Mouse (Mus musculus) neural tube, embryonic 12.5 days (tissue): ENCODE data around the gene Atg4b. TPM values are rescaled to one million over a fixed set of nuclear protein-coding genes. Genes with fewer than 3 reads are reported as not detected.

Experiments
- ATAC-seq: fragments of 200-750 bp; cut with Nextera tagmentation; 2 replicates; pipeline ENCODE4 v1.8.0; 2017; ENCODE audit warnings: low read depth, mild to moderate bottlenecking, moderate TSS enrichment, moderate library complexity; ENCODE audit not compliant: low FRiP score
- H3K27ac ChIP-seq: fragments of 300-500 bp; sonication (generic); 2 replicates; pipeline ENCODE4 v1.5.1; 2016
- H3K27me3 ChIP-seq: fragments of 300-500 bp; sonication (generic); replicated peaks from 2 replicates; pipeline ENCODE4 v1.6.1; 2016; ENCODE audit warnings: mild to moderate bottlenecking
- H3K36me3 ChIP-seq: fragments of 300-500 bp; sonication (generic); 2 replicates; pipeline ENCODE4 v1.6.1; 2016; ENCODE audit warnings: mild to moderate bottlenecking
- H3K4me1 ChIP-seq: fragments of 300-500 bp; sonication (generic); 2 replicates; pipeline ENCODE4 v1.6.1; 2016
- H3K4me2 ChIP-seq: fragments of 300-500 bp; sonication (generic); replicated peaks from 2 replicates; pipeline ENCODE4 v1.6.1; 2016; ENCODE audit warnings: mild to moderate bottlenecking
- H3K4me3 ChIP-seq: fragments of 300-500 bp; sonication (generic); 2 replicates; pipeline ENCODE4 v1.5.1; 2016
- H3K9ac ChIP-seq: fragments of 300-500 bp; sonication (generic); 2 replicates; pipeline ENCODE4 v1.6.1; 2016; ENCODE audit warnings: mild to moderate bottlenecking
- H3K9me3 ChIP-seq: fragments of 300-500 bp; sonication (generic); 2 replicates; pipeline ENCODE4 v1.6.1; 2016; ENCODE audit warnings: mild to moderate bottlenecking
- WGBS: fragments of 180-500 bp; shearing (Covaris S2); methylation state at CpG from one replicate; pipeline ENCODE4 v1.1.7; 2016; 5-methylcytosine and 5-hydroxymethylcytosine counted together
- polyA plus RNA-seq: library from polyadenylated mRNA; unstranded; fragments of >200 nt; fragmentation: Nextera tagmentation; extraction: Ambion mirVana; gene quantifications from 2 replicates; pipeline ENCODE4 v1.2.1, GENCODE M21; 2016

Atg4b gene
- polyA plus RNA-seq, 1 experiment from 2014 or later, result 116 TPM

DNA sequence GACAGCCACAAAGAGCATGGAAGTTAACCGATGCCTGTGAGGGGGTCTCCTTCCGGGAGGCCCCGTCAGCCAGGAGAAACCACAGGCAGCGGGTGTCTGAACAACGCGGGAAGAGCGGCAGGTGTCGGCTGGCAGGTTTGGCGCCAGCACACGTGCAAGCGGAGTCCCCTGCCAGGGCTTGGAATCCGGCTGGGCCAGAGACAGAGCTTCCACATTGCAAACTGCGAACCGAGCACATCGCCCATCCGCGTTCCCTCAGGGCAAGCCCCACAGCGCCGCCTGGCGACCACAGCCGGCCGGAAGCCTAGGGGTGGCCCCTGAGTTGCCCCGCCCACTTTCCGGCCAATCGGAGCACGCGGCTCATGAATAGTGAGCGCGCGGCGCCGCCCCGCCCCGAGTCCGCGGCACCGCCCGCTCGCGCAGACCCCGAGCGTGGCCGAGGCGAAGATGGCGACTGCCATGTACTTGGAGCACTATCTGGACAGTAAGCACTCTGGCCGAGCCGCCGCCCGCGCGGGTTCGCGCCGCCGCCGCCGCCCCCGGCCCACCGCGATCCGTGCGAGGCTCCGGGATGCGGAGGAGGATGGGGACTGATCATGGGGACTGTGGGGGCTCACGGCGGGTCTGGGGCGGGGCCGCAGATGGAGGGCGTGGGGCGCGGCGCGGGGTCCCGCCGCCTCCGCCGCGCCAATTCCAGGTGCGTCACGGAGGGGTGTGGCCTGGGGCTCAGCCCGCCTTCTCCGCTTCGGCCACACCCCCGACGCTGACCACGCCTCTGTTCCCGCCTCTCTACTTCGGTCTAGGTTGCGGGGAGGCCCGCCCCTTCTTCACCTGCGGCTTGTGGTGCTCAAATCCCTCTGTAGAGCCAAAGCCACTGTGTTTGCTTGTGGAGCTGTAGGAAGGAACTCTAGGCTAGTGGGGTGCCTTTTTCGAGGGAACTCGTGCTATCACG is 52.5 kb downstream of the Atg4b start, which contains the start of gene Ing5:
Ing5 (plus strand) TSS at position 410 of the 952 bp plus-strand sequence.
- H3K9ac ChIP-seq, result peak within 1 kb of the TSS; percentile 84
- peak within 1 kb of the TSS; percentile 83 for H3K4me2 ChIP-seq
- WGBS, result under 1% methylated on average over 91 of the region's 94 CpGs
- H3K4me1 ChIP-seq, result peaks cover 19% of the 10 kb centered on the region
- H3K36me3 ChIP-seq, result peaks cover 34% of the 10 kb centered on the region
- no peaks in the 10 kb centered on the region for H3K27me3 ChIP-seq
- peak within 1 kb of the TSS; percentile 83 for H3K4me3 ChIP-seq
- ATAC-seq, result peak; percentile 97
- H3K9me3 ChIP-seq, result no peaks in the 10 kb centered on the region
- peak within 1 kb of the TSS; percentile 92 for H3K27ac ChIP-seq

DNA sequence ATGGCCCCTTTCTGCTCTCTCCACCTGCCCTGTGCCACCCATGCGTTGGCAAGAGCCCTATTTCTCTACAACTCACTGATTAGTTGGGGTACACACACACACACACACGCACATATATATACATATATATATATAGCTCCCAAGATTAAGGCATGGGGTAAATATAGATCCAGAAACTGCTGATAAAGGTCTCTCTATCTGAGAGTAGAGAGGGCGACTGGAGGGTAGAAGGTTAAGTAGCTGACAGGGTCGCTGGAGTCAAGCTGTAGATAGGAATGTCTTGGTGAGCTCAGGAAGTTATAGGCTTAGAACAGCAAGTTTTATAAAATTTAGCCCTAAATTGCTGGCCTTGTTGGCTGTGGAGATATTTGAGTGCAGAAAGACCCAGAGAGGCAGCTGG is 53.5 kb downstream of the Atg4b start:
- H3K4me1 ChIP-seq, result peaks cover 19% of the 10 kb centered on the region
- peak overlapping the region; percentile 83 for H3K4me2 ChIP-seq
- 68% methylated on average over 4 of the region's 4 CpGs for WGBS
- no peaks in the 10 kb centered on the region for H3K27me3 ChIP-seq
- no peak for ATAC-seq
- H3K9me3 ChIP-seq, result no peaks in the 10 kb centered on the region
- no peak overlapping the region for H3K27ac ChIP-seq
- peak overlapping the region; percentile 83; the same call in 1 of the 2 replicates for H3K4me3 ChIP-seq
- H3K36me3 ChIP-seq, result peaks cover 31% of the 10 kb centered on the region
- no peak overlapping the region for H3K9ac ChIP-seq

DNA sequence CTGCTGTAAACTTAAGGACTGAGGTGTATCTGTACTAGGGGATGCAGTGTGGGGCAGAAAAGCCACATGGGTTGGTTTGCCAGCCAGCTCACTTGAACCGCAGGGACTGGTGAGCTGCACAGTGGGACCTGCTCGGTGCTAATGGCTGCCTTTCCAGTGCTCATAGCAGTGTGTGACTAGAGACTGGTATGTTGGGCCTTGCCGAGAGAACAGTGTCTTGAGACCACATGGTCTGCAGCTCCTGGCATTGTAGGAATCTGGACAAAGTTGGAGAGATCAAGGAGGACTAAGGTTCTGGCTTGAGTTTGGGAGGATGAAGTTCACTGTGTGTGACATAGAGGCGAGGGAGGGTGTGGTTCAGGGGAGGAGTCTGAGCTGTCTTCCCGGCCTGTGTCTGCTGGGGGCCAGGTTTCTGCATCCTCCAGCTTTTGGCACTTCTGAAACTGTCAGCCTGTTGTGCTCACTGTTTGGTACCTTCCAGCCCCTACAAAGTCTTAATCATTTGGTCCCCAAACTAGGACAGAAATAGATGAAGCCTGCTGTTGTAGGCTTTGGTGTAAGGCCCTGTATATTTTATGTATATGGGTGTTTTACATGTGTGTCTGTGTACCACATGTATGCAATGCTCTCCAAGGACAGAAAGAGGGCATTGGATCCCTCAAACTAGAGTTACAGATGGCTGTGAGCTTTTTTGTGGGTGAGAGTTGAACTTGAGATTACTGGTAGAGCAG is 54.1 kb downstream of the Atg4b start:
- H3K27ac ChIP-seq, result no peak overlapping the region
- 79% methylated on average over 5 of the region's 5 CpGs for WGBS
- no peak for ATAC-seq
- H3K9me3 ChIP-seq, result no peaks in the 10 kb centered on the region
- peak overlapping the region; percentile 83 for H3K4me2 ChIP-seq
- no peaks in the 10 kb centered on the region for H3K27me3 ChIP-seq
- H3K4me1 ChIP-seq, result peaks cover 19% of the 10 kb centered on the region
- H3K36me3 ChIP-seq, result peaks cover 34% of the 10 kb centered on the region
- no peak overlapping the region for H3K9ac ChIP-seq
- H3K4me3 ChIP-seq, result no peak overlapping the region

GRCm38 (mm10) chr1:93808871-93809270 is 57.6 kb downstream of the Atg4b start:
- no peaks in the 10 kb centered on the region for H3K27me3 ChIP-seq
- H3K36me3 ChIP-seq, result peaks cover 64% of the 10 kb centered on the region
- H3K4me3 ChIP-seq, result no peak overlapping the region
- ATAC-seq, result no peak
- H3K9ac ChIP-seq, result no peak overlapping the region
- peaks cover 7% of the 10 kb centered on the region for H3K4me1 ChIP-seq
- H3K9me3 ChIP-seq, result no peaks in the 10 kb centered on the region
- 93% methylated on average over 4 of the region's 4 CpGs for WGBS
- no peak overlapping the region for H3K4me2 ChIP-seq
- H3K27ac ChIP-seq, result no peak overlapping the region

- no peaks in the 10 kb centered on the region for H3K27me3 ChIP-seq
- H3K36me3 ChIP-seq, result peaks cover 76% of the 10 kb centered on the region
- ATAC-seq, result no peak
- no peaks in the 10 kb centered on the region; the same call in 1 of the 2 replicates for H3K4me1 ChIP-seq
- H3K9me3 ChIP-seq, result no peaks in the 10 kb centered on the region
- WGBS, result 98% methylated on average over 3 of the region's 3 CpGs
- no peak overlapping the region for H3K9ac ChIP-seq
- H3K27ac ChIP-seq, result no peak overlapping the region
- no peak overlapping the region for H3K4me3 ChIP-seq
- no peak overlapping the region for H3K4me2 ChIP-seq
These were observed 58.7 kb downstream of the Atg4b start for GRCm38 (mm10) chr1:93810011-93810410.

- no peak overlapping the region for H3K9ac ChIP-seq
- no peak for ATAC-seq
- WGBS, result 95% methylated on average over 8 of the region's 8 CpGs
- no peak overlapping the region for H3K27ac ChIP-seq
- H3K36me3 ChIP-seq, result peaks cover 85% of the 10 kb centered on the region
- no peak overlapping the region for H3K4me3 ChIP-seq
- H3K27me3 ChIP-seq, result no peaks in the 10 kb centered on the region
- no peak overlapping the region for H3K4me2 ChIP-seq
- no peaks in the 10 kb centered on the region for H3K9me3 ChIP-seq
- no peaks in the 10 kb centered on the region for H3K4me1 ChIP-seq
These were observed 60.3 kb downstream of the Atg4b start for GRCm38 (mm10) chr1:93811495-93812039.

DNA sequence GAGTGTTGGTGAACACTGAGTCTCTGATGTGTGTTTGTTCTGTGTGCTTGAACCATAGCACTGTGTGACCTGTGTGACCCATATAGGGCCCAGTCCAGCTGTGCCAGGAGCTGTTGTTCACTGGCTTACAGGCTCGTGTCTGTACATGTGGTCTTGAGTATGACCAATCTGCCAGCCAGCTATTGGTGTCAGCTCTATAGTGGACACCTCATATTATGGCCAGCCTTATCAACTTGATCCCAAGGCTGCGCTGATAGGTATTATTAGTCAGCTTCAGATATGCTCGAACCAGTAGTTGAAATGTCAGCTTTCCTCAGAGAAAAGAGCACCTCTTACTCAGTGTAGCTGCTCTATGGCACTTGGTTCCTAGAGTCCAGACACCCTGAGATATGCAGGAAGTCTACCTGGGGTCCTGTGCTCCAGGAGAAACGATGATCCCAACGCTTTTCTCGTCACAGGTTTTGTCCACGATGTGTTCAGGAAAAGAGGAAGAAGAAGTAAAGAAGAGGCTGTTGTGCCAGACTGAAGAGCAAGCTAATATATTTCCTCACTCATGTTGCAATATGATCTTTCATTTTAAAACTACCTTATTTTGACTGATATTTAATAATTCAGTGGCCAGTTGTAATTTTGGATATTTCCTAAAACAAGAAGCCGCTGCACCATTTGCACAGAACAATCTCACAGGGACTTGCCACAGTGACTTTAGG is 66.7 kb downstream of the Atg4b start:
- H3K4me3 ChIP-seq, result no peak overlapping the region
- no peaks in the 10 kb centered on the region for H3K9me3 ChIP-seq
- H3K36me3 ChIP-seq, result peaks cover 73% of the 10 kb centered on the region
- H3K27me3 ChIP-seq, result no peaks in the 10 kb centered on the region
- H3K27ac ChIP-seq, result no peak overlapping the region
- WGBS, result 94% methylated on average over 8 of the region's 8 CpGs
- H3K9ac ChIP-seq, result no peak overlapping the region
- H3K4me1 ChIP-seq, result no peaks in the 10 kb centered on the region
- no peak for ATAC-seq
- no peak overlapping the region for H3K4me2 ChIP-seq

DNA sequence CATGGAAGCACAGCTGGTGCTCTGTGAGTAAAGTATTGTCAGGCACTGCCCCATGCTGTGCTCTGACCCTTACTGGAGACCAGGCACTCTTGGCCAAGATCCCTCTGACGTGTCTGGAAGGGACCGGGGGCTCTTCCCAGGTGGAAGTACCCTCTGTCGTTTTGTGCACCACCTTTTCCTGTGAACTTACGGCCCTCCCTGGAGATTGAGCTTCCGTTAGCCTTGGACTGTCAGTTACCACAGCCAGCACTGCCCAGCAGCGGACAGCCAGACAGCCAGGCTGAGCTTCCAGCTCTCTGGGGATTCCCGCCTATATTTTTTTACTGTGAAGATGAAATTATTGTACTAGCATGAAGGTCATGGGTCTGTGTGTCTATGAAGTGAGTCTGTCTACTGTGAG is 67.4 kb downstream of the Atg4b start:
- H3K27me3 ChIP-seq, result no peaks in the 10 kb centered on the region
- H3K9ac ChIP-seq, result no peak overlapping the region
- H3K27ac ChIP-seq, result no peak overlapping the region
- H3K36me3 ChIP-seq, result peaks cover 66% of the 10 kb centered on the region
- WGBS, result 82% methylated on average over 7 of the region's 7 CpGs
- H3K9me3 ChIP-seq, result no peaks in the 10 kb centered on the region
- no peak overlapping the region for H3K4me3 ChIP-seq
- H3K4me1 ChIP-seq, result no peaks in the 10 kb centered on the region
- no peak for ATAC-seq
- no peak overlapping the region for H3K4me2 ChIP-seq

GRCm38 (mm10) chr1:93823796-93824495 is 72.6 kb downstream of the Atg4b start:
- ATAC-seq, result no peak
- H3K4me1 ChIP-seq, result peaks cover 11% of the 10 kb centered on the region
- no peak overlapping the region for H3K4me3 ChIP-seq
- no peak overlapping the region; the same call in 1 of the 2 replicates for H3K4me2 ChIP-seq
- H3K27ac ChIP-seq, result 0 out of 2 replicates have a peak overlapping the region, but pooled peaks have one; percentile 89
- WGBS, result 81% methylated on average over 3 of the region's 3 CpGs
- no peaks in the 10 kb centered on the region for H3K27me3 ChIP-seq
- peaks cover 15% of the 10 kb centered on the region for H3K36me3 ChIP-seq
- H3K9me3 ChIP-seq, result no peaks in the 10 kb centered on the region
- H3K9ac ChIP-seq, result no peak overlapping the region

DNA sequence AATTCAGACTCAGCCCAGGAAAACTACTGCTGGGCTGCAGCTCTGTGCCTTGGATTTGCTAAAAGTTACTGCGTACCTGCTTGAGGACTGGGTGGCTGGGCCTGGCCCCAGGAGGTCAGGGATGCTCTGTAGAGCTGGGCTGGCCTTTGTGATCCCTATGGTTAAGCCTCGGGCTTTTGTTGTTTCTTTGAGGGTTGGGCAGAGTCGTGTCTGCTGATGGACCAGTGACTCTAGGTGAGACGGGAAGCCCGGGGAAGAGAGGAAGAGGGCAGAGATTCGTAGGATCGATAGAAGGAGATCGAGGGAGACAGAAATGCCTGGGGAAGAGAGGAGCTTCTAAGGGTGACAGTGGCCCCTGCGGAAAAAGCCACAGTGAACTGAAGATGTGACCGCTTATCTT is 73.3 kb downstream of the Atg4b start, which contains the start of gene D2hgdh:
D2hgdh (plus strand) TSS at position 301 of the 400 bp plus-strand sequence.
- Histone ChIP-seq H3K4me3 (peak within 1 kb of the TSS; percentile 52), H3K4me2 (peak within 1 kb of the TSS; percentile 80), H3K27ac (peak within 1 kb of the TSS; percentile 89), H3K36me3 (peaks cover 8% of the 10 kb centered on the region), H3K27me3 (no peaks in the 10 kb centered on the region), H3K9me3 (no peaks in the 10 kb centered on the region), H3K9ac (peak within 1 kb of the TSS; percentile 64), H3K4me1 (peaks cover 11% of the 10 kb centered on the region)
- ATAC-seq, result peak; percentile 18; the same call in 1 of the 2 replicates
- 5% methylated on average over 10 of the region's 10 CpGs for WGBS

DNA sequence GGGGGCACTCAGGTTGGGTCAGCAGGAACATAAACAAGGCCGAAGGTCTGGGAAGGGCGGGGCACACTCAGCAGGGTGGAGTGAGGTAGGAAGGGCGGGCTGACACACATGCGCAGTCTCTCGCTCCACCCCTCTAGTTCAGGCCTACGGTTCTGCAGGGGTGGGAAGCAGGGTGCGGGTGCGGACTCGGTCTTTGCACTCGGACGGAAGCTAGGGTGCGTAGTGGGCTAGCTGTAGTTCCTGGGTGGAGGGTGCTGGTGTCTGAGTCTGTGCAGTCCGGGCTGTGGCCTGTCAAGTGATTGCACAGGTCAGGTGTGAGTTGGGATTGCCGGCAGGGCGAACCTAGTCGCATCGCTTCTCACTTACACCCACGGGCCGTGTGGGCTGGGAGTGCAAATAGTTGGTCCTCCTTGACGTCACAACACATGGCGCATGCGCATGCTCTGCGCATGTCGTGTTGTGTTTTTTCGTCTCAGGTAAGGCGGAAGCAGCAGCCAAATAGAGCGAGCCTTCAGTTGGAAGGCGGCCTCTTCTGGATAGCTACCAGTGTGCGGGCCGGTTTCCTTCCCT is 73.9 kb downstream of the Atg4b start:
- Histone ChIP-seq H3K27ac (peak overlapping the region; percentile 89), H3K27me3 (no peaks in the 10 kb centered on the region), H3K9me3 (no peaks in the 10 kb centered on the region), H3K4me1 (peaks cover 11% of the 10 kb centered on the region), H3K4me2 (peak overlapping the region; percentile 80), H3K36me3 (peaks cover 6% of the 10 kb centered on the region), H3K4me3 (peak overlapping the region; percentile 52), H3K9ac (peak overlapping the region; percentile 64)
- under 1% methylated on average over 30 of the region's 30 CpGs for WGBS
- ATAC-seq, result peak; percentile 94
